Mouse (Mus musculus): ENCODE data around the gene Mkrn2os. TPM values are rescaled to one million over a fixed set of nuclear protein-coding genes. Genes with fewer than 3 reads are reported as not detected.

Gene Mkrn2os
- total and polyA plus RNA-seq, 3 experiments, result 0.46 TPM; not detected in 2

DNA sequence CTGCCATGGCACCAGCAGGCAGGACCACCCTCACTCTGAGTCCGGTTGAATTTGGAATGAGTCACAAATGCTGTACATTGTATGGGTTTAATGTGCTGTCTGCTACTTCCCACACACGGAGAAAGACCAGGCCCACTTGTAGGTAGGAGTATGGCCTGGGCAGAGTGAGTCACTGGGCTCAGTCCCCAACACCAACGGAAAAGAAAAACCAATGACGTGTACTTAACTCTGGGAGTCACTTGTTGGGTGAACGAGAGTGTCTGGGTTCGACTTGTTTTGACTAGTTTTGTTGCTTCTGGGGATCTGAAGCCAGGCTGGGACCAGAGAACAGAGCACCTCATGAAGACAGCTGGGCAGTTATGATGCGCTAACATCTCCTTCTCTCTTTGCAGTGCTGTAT, 18.2 kb downstream of the Mkrn2os start:
- Histone ChIP-seq H3K9me3 (replicated peaks; ENCODE audit: insufficient read depth, low read length) (no peaks in the 10 kb centered on the region), H3K79me2 (ENCODE audit: control insufficient read depth, insufficient read depth, low read length, poor library complexity) (no peaks in the 10 kb centered on the region), H3K27ac (ENCODE audit: control insufficient read depth, low read depth, low read length) (no peak overlapping the region), H3K4me3 (ENCODE audit: control insufficient read depth in 1 of 2, insufficient read depth in 1 of 2, low read depth in 2 of 2, low read length in 2 of 2) (no peak overlapping the region), H3K9ac (ENCODE audit: control insufficient read depth, low read depth, low read length, poor library complexity, severe bottlenecking) (no peak overlapping the region), H3K27me3 (ENCODE audit: control insufficient read depth in 1 of 2, insufficient read depth in 2 of 2, low read length in 2 of 2) (no peaks in the 10 kb centered on the region), H3K4me1 (ENCODE audit: control insufficient read depth in 1 of 2, insufficient read depth in 2 of 2, low read length in 2 of 2) (no peaks in the 10 kb centered on the region), H3K36me3 (ENCODE audit: control insufficient read depth in 1 of 2, insufficient read depth in 2 of 2, low read length in 2 of 2) (peaks cover 0 to 8% of the 10 kb centered on the region in 2 experiments; a peak in 2 of 4 replicates)
- DNase-seq (ENCODE audit: low read depth, low spot score), result no peak
- TF ChIP-seq MAX (IDR thresholded peaks at IDR 0.05; ENCODE audit: low read length) (no peak), CTCF (IDR thresholded peaks at IDR 0.05 in 2 of 3, conservative IDR thresholded peaks at IDR 0.05 in 1 of 3; ENCODE audit: control insufficient read depth in 1 of 3, insufficient read depth in 1 of 3, low read depth in 2 of 3, low read length in 3 of 3, poor library complexity in 1 of 3, severe bottlenecking in 1 of 3) (no peak), BHLHE40 (IDR thresholded peaks at IDR 0.05; ENCODE audit: borderline replicate concordance, low read depth, low read length) (no peak), MAZ (IDR thresholded peaks at IDR 0.05; ENCODE audit: low read depth, low read length) (no peak), MYB (IDR thresholded peaks at IDR 0.05; ENCODE audit: low read depth, low read length) (no peak), CHD2 (IDR thresholded peaks at IDR 0.05; ENCODE audit: low read length) (no peak), TCF12 (IDR thresholded peaks at IDR 0.05; ENCODE audit: low read depth, low read length) (no peak), MAFK (IDR thresholded peaks at IDR 0.05; ENCODE audit: borderline replicate concordance, low read depth, low read length) (no peak), ZNF384 (IDR thresholded peaks at IDR 0.05; ENCODE audit: low read depth, low read length) (no peak), NRF1 (IDR thresholded peaks at IDR 0.05; ENCODE audit: insufficient read depth, low read depth, low read length, poor library complexity, severe bottlenecking) (no peak), RCOR1 (IDR thresholded peaks at IDR 0.05; ENCODE audit: low read depth, low read length) (no peak), ZKSCAN1 (IDR thresholded peaks at IDR 0.05; ENCODE audit: low read depth, low read length) (no peak)

DNA sequence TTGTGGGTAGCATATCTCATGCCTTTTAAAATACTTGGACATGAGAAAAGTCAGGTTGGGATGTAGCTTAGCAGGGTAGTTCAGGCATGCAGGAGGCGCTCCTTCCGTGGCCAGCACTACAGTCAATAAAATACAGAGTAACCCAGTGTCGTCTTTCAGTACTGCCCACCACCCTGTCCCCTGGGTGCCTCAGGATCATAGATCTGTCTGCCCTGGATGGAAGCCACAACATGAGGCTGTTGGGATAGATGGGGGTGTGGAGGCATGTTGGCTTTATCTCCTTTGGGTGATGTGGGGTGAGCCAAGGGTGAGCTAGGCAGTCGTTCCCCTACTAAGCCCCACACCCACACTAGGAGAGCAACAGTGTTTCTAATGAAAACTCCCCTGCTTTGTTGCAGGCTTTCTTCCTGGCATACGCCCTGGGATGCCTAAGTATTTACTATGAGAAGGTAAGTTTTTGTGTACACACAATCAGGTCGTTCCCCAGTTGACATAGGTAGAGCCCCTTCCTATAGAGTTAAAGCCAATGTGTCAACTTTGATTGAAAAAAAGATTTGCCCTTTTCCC, 26.8 kb downstream of the Mkrn2os start:
- no peaks in the 10 kb centered on the region for H3K79me2 ChIP-seq (ENCODE audit: control insufficient read depth, insufficient read depth, low read length, poor library complexity)
- no peak overlapping the region for H3K27ac ChIP-seq (ENCODE audit: control insufficient read depth, low read depth, low read length)
- H3K4me1 ChIP-seq (ENCODE audit: control insufficient read depth in 1 of 2, insufficient read depth in 2 of 2, low read length in 2 of 2), result no peaks in the 10 kb centered on the region
- DNase-seq (ENCODE audit: low read depth, low spot score), result no peak
- peaks cover 0 to 27% of the 10 kb centered on the region in 2 experiments; a peak in 2 of 4 replicates for H3K36me3 ChIP-seq (ENCODE audit: control insufficient read depth in 1 of 2, insufficient read depth in 2 of 2, low read length in 2 of 2)
- TF ChIP-seq TBP (IDR thresholded peaks at IDR 0.05; ENCODE audit: low read depth, low read length), result no peak
- TF ChIP-seq TCF12 (IDR thresholded peaks at IDR 0.05; ENCODE audit: low read depth, low read length), result no peak
- TF ChIP-seq MAX (IDR thresholded peaks at IDR 0.05; ENCODE audit: low read length), result no peak
- TF ChIP-seq CHD1 (IDR thresholded peaks at IDR 0.05; ENCODE audit: low read depth, low read length), result no peak
- no peak for TF ChIP-seq RCOR1 (IDR thresholded peaks at IDR 0.05; ENCODE audit: low read depth, low read length)
- TF ChIP-seq UBTF (IDR thresholded peaks at IDR 0.05; ENCODE audit: borderline replicate concordance, insufficient read depth, low read depth, low read length), result no peak
- no peak for TF ChIP-seq ZNF384 (IDR thresholded peaks at IDR 0.05; ENCODE audit: low read depth, low read length)
- TF ChIP-seq SIN3A (IDR thresholded peaks at IDR 0.05; ENCODE audit: low read length), result no peak
- no peak for TF ChIP-seq GABPA (IDR thresholded peaks at IDR 0.05; ENCODE audit: low read depth, low read length)
- TF ChIP-seq KAT2A (conservative IDR thresholded peaks at IDR 0.05; ENCODE audit: low read depth, low read length), result no peak
- no peak for TF ChIP-seq MAFK (IDR thresholded peaks at IDR 0.05; ENCODE audit: borderline replicate concordance, low read depth, low read length)
- no peak for TF ChIP-seq EP300 (IDR thresholded peaks at IDR 0.05; ENCODE audit: low read depth in 1 of 2, low read length in 2 of 2)
- TF ChIP-seq NELFE (IDR thresholded peaks at IDR 0.05; ENCODE audit: low read depth, low read length), result no peak
- no peak for TF ChIP-seq SMC3 (IDR thresholded peaks at IDR 0.05; ENCODE audit: low read depth, low read length)
- no peak for TF ChIP-seq E2F4 (IDR thresholded peaks at IDR 0.05; ENCODE audit: borderline replicate concordance, low read depth, low read length)
- H3K9ac ChIP-seq (ENCODE audit: control insufficient read depth, low read depth, low read length, poor library complexity, severe bottlenecking), result no peak overlapping the region
- H3K4me3 ChIP-seq (ENCODE audit: control insufficient read depth in 1 of 2, insufficient read depth in 1 of 2, low read depth in 2 of 2, low read length in 2 of 2), result no peak overlapping the region
- no peaks in the 10 kb centered on the region for H3K27me3 ChIP-seq (ENCODE audit: control insufficient read depth in 1 of 2, insufficient read depth in 2 of 2, low read length in 2 of 2)
- H3K9me3 ChIP-seq (replicated peaks; ENCODE audit: insufficient read depth, low read length), result no peaks in the 10 kb centered on the region

Measured in MEL (cell line).